Mouse (Mus musculus) thymus, postnatal 10 days (tissue): ENCODE measurements around the gene Atg4a.

Experiments
- DNase-seq, 2 experiments: peaks; one replicate each; pipeline ENCODE4 v3.0.0; 2021; ENCODE audit warnings: low spot score in 2 of 2

Atg4a gene

DNA sequence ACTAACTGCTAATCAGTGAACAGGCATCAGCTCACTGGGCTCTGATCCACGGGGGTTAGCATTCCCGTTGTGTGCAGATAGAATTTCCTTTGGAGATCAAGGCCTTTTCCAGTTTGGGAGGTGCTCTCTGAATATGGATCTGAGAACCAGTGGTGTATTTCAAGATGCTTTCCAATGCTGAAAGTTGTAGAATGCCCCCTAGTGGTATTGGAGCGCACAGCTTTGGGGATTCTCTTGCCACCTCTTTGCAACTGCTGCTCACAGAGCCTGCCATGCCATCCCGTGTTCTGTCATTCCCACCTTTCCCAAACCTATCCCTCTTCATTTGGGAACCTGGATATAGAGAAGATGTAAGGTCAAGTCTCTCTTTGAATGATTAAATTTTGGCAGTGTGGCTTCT lies 201.5 kb downstream of the Atg4a start:
- DNase-seq, result no peak

DNA sequence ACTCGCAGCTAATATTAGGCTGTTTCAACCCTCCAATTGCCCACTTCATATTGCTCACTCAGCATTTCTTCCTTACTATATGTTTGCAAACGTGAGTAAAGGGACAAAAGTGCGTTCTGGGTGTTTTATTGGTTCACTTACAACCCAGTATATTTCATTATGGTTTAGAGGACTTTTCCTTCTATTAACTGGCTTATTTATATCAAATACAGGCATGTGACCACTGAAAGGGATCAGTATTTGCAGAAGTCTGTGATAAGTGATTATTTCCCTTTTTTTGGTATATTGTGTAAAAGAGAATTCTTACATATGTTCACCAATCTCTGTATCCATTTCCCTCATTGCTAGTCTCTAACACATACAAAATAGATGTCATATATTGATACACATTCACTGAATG lies 203.7 kb downstream of the Atg4a start:
- no peak for DNase-seq

- no peak for DNase-seq
Measured at GRCm38 (mm10) chrX:141165067-141165466, 208.4 kb downstream of the Atg4a start.

GRCm38 (mm10) chrX:141175353-141175752 lies 218.6 kb downstream of the Atg4a start:
- DNase-seq, result no peak

DNA sequence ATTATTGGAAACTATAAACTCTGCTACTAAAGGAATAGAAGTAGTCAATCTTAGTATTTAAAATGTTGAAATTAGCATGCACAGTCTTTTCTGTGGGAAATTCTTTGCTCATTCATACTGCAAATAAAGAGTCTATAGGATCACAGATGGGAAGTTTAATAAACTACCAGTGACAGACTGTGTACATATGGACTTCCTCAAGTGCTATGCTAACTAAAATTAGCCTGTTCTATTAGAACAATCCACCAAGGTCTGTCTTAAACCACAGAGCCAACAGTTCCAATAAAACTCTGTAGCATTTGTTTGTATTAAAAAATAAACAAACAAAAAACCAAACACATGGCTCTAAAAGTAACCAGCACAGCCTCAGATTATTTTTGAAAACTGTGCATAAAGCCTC lies 238.3 kb downstream of the Atg4a start:
- no peak for DNase-seq

DNA sequence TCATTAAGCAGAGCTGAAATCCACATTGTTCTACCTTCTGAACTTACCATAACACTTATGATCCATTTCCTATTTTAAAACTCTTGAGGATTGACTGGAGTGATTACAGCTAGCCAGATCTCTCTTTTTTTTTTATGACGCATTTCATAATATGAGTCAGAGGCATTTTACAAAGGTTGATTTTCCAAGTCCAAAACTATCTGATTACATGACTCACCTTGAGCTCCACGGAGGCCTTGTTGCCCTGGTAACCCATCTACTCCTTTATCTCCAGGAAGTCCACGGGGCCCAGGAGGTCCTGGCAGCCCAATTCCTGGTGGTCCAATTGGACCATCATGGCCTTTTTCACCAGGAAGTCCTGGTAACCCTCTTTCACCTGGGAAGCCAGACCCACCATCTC lies 242.3 kb downstream of the Atg4a start:
- DNase-seq, result no peak

DNA sequence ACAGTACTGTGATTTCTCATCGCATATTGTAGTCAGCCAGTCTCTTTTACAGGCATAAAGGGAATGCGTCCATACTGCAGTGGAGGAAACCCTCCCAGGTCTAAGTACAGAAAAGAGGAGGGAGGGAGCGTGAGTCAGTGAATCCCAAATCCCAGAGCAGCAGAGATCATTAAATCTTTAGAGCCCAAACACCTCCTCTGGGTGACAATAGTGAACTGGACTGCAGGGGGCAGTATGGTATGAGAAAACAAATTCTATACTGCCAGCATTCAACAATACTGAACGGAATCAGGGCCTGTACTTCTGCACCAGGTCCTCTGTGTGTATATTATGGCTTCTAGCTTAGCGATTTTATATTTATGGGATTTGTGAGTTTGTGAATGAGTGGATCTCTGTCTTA lies 256.1 kb downstream of the Atg4a start:
- no peak for DNase-seq
